Mouse (Mus musculus): ENCODE results near the gene Fancc. TPM values are rescaled to one million over a fixed set of nuclear protein-coding genes. Genes with fewer than 3 reads are reported as not detected.

The Fancc gene
- total and polyA plus RNA-seq, 2 experiments from 2014 or later = 8.0 to 12.2 TPM

DNA sequence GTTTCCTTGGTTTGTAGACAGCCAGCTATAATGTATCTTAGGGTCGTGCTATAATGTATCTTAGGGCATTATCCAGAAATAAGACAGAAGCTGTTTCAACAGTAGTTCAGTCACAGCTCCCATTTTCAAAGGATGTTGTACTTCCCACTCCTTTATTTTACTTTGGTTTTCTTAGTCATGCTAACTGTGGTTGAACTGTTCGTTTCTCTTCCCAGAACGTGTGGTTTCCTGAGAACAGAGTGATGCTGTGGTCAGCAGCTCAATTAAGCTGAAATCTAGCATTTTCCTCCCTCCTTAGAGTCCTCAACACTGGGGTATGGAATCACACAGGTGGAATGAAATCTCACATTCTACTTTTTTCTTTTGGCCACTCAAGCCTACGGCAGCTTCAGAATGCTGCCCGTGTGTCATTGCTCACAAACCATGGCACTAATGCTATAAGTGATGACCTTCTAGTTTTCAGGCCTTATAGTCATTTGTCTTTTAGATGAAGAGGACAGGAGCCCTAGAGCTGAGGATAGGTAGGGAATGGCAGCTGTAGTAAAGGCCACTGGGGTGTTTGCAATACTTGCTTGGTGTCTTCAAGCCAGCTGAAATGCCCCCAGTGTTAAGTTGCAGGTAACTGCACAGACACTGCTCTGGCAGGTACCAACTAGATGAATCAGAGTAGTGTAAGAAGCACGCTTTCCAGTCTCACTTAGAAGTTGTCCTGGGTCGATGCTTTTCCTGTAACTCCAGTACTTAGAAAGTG is 243.0 kb downstream of the Fancc start:
- TF ChIP-seq CTCF (IDR thresholded peaks at IDR 0.05; ENCODE audit: low read depth) = no peak
- WGBS = 90% methylated on average over 7 of the region's 7 CpGs

DNA sequence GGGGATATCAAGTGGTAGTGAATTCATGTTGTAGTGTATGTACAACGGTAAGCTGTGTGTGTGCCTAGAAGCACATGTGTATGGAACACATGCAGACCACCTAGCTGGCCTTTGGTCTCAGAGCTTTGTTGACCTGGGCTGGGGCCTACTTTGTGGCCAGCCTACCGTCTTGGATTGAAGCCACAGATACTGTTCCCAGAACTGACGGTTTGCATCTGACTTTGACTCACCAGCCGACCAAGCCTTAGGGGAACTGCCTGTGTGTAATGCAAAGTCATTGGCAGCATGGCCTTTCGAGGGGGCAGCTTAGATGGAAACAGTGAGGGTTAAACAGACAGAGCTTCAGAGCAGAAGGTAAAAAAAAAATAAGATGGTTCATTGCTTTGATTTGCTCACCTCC is 243.9 kb downstream of the Fancc start:
- no peak overlapping the region for H3K4me3 ChIP-seq (ENCODE audit: low read depth, low read length)
- peaks cover 8% of the 10 kb centered on the region; the same call in 1 of the 2 replicates for H3K4me1 ChIP-seq (ENCODE audit: insufficient read depth)
- no peaks in the 10 kb centered on the region for H3K9me3 ChIP-seq (ENCODE audit: low read length)
- no peaks in the 10 kb centered on the region for H3K36me3 ChIP-seq (ENCODE audit: insufficient read depth)
- TF ChIP-seq CTCF (IDR thresholded peaks at IDR 0.05; ENCODE audit: low read depth) = no peak
- ATAC-seq (no peak), DNase-seq (no peak)
- H3K27me3 ChIP-seq (ENCODE audit: insufficient read depth, low read length) = no peaks in the 10 kb centered on the region
- no peak overlapping the region for H3K4me2 ChIP-seq (ENCODE audit: low read depth)
- 79% methylated on average over 5 of the region's 5 CpGs for WGBS
- H3K9ac ChIP-seq = no peak overlapping the region
- H3K27ac ChIP-seq (ENCODE audit: low read depth, low read length) = no peak overlapping the region

More for the DNA sequence above, 243.0 kb downstream of the Fancc start:
- H3K4me3 ChIP-seq (ENCODE audit: low read depth, low read length) = no peak overlapping the region
- H3K27ac ChIP-seq (ENCODE audit: low read depth, low read length) = no peak overlapping the region
- peaks cover 8% of the 10 kb centered on the region; the same call in 1 of the 2 replicates for H3K4me1 ChIP-seq (ENCODE audit: insufficient read depth)
- DNase-seq (no peak), ATAC-seq (no peak)
- no peak overlapping the region for H3K4me2 ChIP-seq (ENCODE audit: low read depth)
- H3K27me3 ChIP-seq (ENCODE audit: insufficient read depth, low read length) = no peaks in the 10 kb centered on the region
- H3K36me3 ChIP-seq (ENCODE audit: insufficient read depth) = no peaks in the 10 kb centered on the region
- H3K9me3 ChIP-seq (ENCODE audit: low read length) = no peaks in the 10 kb centered on the region
- no peak overlapping the region for H3K9ac ChIP-seq

DNA sequence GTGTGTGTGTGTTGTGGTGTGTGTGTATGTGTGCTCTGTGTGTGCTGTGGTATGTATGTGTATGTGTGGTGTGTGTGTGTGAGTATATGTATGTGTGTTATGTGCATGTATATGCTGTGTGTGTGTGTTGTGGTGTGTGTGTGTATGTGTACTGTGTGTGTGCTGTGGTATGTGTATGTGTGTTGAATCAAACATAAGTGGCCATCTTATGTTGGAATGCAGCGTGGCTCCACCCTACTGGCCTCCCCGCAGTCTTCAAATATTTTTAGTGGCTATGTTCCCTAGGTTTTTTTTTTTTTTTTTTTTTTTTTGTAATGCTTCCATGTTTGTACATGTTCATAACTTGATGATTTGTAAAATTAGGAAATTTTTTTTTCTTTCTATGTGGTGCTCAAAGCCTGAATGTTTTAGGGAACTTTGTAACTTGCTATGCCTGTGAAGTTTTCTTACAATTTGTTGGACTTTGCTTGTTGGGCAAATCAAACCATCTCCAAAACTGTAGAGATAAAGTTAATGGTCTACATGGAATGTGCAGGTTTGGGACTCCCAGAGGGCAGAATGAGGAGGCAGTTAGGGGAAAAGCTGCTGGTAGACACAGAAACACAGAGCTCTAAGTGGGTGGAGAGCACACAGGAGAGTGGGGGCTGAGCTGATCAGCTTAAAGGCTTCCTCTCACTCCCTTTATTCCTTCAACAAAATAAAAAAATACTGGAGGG is 244.6 kb downstream of the Fancc start:
- Histone ChIP-seq H3K27ac (ENCODE audit: low read depth, low read length) (no peak overlapping the region), H3K9me3 (ENCODE audit: low read length) (no peaks in the 10 kb centered on the region), H3K4me1 (ENCODE audit: insufficient read depth) (peaks cover 8% of the 10 kb centered on the region; the same call in 1 of the 2 replicates), H3K4me2 (ENCODE audit: low read depth) (no peak overlapping the region), H3K9ac (no peak overlapping the region), H3K36me3 (ENCODE audit: insufficient read depth) (no peaks in the 10 kb centered on the region), H3K27me3 (ENCODE audit: insufficient read depth, low read length) (no peaks in the 10 kb centered on the region), H3K4me3 (ENCODE audit: low read depth, low read length) (no peak overlapping the region)
- 91% methylated on average over 2 of the region's 2 CpGs for WGBS
- TF ChIP-seq CTCF (IDR thresholded peaks at IDR 0.05; ENCODE audit: low read depth) = no peak
- ATAC-seq (no peak), DNase-seq (no peak)

DNA sequence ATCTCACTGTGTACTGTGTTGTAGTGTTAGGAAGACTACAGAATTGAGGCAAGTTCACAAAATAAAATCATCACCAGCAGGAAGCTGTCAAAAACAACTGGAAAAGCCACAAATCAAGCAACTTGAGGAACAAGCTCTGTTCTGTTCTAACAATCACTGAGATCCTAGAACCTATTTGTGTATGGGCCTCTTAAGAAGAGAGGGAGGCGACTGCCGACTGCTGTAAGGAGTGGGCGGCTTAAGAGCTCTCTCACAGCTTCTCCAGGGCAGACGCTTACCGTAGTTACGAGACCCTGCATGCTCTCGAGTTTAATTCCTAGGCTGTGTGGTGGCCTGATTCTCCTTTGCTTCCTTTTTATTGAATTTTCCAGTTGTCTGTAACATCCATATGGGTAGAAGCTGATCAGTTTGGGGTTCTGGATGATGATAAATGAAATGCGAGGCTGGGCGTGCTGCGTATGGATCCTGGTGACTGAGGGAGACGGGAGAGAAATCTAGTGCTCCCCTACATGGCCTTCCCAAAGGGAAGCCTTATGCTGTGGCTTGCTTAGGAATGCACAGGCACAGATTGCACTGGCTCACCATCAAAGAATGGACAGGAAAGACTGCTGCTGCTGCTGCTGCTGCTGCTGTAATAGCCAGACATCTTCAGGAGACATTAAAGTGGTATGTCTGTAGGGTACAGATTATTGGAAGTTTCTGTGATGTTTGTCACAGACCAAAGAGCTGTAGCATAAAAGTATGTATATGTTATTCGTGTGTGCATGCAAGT is 245.8 kb downstream of the Fancc start:
- WGBS = 65% methylated on average over 12 of the region's 12 CpGs

DNA sequence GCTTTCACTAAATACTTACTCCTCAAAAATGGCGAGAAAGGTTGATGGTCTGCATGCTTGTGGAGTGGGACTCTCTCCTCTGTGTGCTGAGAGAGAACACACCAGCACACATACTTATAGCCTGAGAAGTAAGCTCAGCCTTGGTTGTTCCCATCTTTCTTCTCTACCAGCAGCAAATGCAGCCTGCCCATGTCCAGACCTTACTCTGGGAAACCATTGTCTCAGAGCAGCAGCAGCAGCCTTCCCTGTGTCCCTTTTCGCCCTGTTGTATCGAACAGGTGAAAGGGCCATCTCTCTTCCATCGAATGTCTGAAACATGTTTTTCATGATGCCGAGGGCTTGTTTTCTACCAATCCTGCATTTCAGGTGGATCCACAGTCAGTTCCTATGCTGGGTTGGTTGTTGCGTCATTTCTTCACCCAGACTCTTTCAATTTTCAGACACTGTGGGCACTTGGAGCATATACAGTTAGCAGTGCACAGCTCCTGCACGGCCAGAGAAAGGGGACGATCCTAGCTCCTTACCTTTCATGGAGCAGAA is 246.6 kb downstream of the Fancc start:
- WGBS = 93% methylated on average over 8 of the region's 8 CpGs
- Histone ChIP-seq H3K4me1 (ENCODE audit: insufficient read depth) (peaks cover 8% of the 10 kb centered on the region; the same call in 1 of the 2 replicates), H3K4me3 (ENCODE audit: low read depth, low read length) (no peak overlapping the region), H3K9me3 (ENCODE audit: low read length) (no peaks in the 10 kb centered on the region), H3K9ac (no peak overlapping the region), H3K27ac (ENCODE audit: low read depth, low read length) (no peak overlapping the region), H3K27me3 (ENCODE audit: insufficient read depth, low read length) (no peaks in the 10 kb centered on the region), H3K36me3 (ENCODE audit: insufficient read depth) (no peaks in the 10 kb centered on the region), H3K4me2 (ENCODE audit: low read depth) (no peak overlapping the region)
- DNase-seq = no peak
- ATAC-seq = no peak
- no peak for TF ChIP-seq CTCF (IDR thresholded peaks at IDR 0.05; ENCODE audit: low read depth)

More for the DNA sequence above, 245.8 kb downstream of the Fancc start:
- ATAC-seq (no peak), DNase-seq (no peak)
- TF ChIP-seq CTCF (IDR thresholded peaks at IDR 0.05; ENCODE audit: low read depth) = no peak
- Histone ChIP-seq H3K36me3 (ENCODE audit: insufficient read depth) (no peaks in the 10 kb centered on the region), H3K4me2 (ENCODE audit: low read depth) (no peak overlapping the region), H3K9me3 (ENCODE audit: low read length) (no peaks in the 10 kb centered on the region), H3K27me3 (ENCODE audit: insufficient read depth, low read length) (no peaks in the 10 kb centered on the region), H3K9ac (no peak overlapping the region), H3K4me1 (ENCODE audit: insufficient read depth) (peaks cover 8% of the 10 kb centered on the region; the same call in 1 of the 2 replicates), H3K27ac (ENCODE audit: low read depth, low read length) (no peak overlapping the region), H3K4me3 (ENCODE audit: low read depth, low read length) (no peak overlapping the region)

DNA sequence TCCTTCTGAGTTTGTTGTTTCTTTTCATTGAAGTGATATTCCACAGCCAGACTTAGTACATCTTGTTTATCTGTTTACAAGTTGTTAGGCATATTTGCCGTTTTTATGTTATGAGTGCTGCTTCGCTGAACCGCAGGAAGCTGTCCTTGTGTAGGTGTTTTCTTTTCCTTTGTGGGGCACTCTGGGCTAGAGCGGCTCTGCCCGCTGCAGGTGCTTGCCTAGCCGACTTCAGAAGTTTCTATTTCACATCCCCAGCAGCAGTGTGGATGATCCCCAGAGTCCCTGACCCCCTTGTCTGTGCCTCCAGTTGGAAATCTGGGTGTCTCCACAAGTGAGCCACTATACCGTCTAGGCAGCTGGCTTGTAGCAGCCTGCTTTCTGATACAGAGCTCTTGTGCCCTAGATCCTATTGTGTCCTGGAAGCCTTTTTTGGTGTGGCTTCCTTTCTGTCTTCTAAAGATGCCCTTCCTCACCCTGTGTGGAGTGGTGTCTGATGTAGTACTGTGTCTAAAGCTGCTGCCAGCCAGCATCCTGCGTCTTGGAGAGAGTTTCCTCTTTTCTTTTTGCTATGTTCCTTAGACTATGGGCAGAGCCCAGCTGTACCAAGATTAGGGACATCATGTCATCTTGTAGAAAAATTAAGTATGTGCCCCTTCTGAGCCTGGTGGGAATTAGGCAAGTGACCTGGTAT is 247.2 kb downstream of the Fancc start:
- no peaks in the 10 kb centered on the region for H3K36me3 ChIP-seq (ENCODE audit: insufficient read depth)
- ATAC-seq (no peak), DNase-seq (no peak)
- no peak for TF ChIP-seq CTCF (IDR thresholded peaks at IDR 0.05; ENCODE audit: low read depth)
- WGBS = 80% methylated on average over 8 of the region's 8 CpGs
- peaks cover 6% of the 10 kb centered on the region; the same call in 1 of the 2 replicates for H3K4me1 ChIP-seq (ENCODE audit: insufficient read depth)
- H3K9ac ChIP-seq = no peak overlapping the region
- H3K4me2 ChIP-seq (ENCODE audit: low read depth) = no peak overlapping the region
- no peak overlapping the region for H3K4me3 ChIP-seq (ENCODE audit: low read depth, low read length)
- no peak overlapping the region for H3K27ac ChIP-seq (ENCODE audit: low read depth, low read length)
- no peaks in the 10 kb centered on the region for H3K9me3 ChIP-seq (ENCODE audit: low read length)
- no peaks in the 10 kb centered on the region for H3K27me3 ChIP-seq (ENCODE audit: insufficient read depth, low read length)
